Mouse (Mus musculus) ES-Bruce4 (cell line): ENCODE measurements around the gene Morn3. TPM values are rescaled to one million over a fixed set of nuclear protein-coding genes. Genes with fewer than 3 reads are reported as not detected.

Experiments
- H3K27ac ChIP-seq: 2 replicates; pipeline ENCODE4 v1.5.1; 2012; ENCODE audit warnings: low read length, inconsistent platforms; ENCODE audit not compliant: insufficient read depth
- H3K27me3 ChIP-seq: 2 replicates; pipeline ENCODE4 v1.6.1; 2012; ENCODE audit warnings: mild to moderate bottlenecking, low read length, inconsistent platforms; ENCODE audit not compliant: control insufficient read depth, poor library complexity, insufficient read depth, severe bottlenecking
- H3K36me3 ChIP-seq: 2 replicates; pipeline ENCODE4 v1.6.1; 2012; ENCODE audit warnings: inconsistent platforms, mild to moderate bottlenecking, low read length, moderate library complexity; ENCODE audit not compliant: control insufficient read depth, poor library complexity, insufficient read depth, severe bottlenecking
- H3K4me1 ChIP-seq: one replicate; pipeline ENCODE4 v1.8.1; 2011; ENCODE audit warnings: low read length; ENCODE audit not compliant: control insufficient read depth, insufficient read depth
- H3K4me3 ChIP-seq: 2 replicates; pipeline ENCODE4 v1.5.1; 2011; ENCODE audit warnings: low read depth, mild to moderate bottlenecking, low read length
- H3K9ac ChIP-seq: 2 replicates; pipeline ENCODE4 v1.6.1; 2012; ENCODE audit warnings: low read depth, mild to moderate bottlenecking, inconsistent platforms; ENCODE audit not compliant: poor library complexity, severe bottlenecking
- H3K9me3 ChIP-seq: replicated peaks from 2 replicates; pipeline ENCODE4 v1.6.1; 2012; ENCODE audit warnings: mild to moderate bottlenecking, low read length, inconsistent platforms; ENCODE audit not compliant: control insufficient read depth, poor library complexity, insufficient read depth, severe bottlenecking
- CTCF ChIP-seq: IDR thresholded peaks from one replicate; pipeline ENCODE4 v1.8.1; 2011; ENCODE audit warnings: low read depth, low read length
- EP300 ChIP-seq: IDR thresholded peaks from 2 replicates; pipeline ENCODE4 v1.6.1; 2011; ENCODE audit warnings: low read depth, low read length; ENCODE audit not compliant: insufficient read depth
- POLR2A ChIP-seq: IDR thresholded peaks from one replicate; pipeline ENCODE4 v1.8.1; 2011; ENCODE audit warnings: low read length; ENCODE audit not compliant: insufficient read depth
- polyA plus RNA-seq: library from polyadenylated mRNA; stranded (reverse); fragments of >200 nt; gene quantifications from 2 replicates; pipeline ENCODE4 v1.2.4, GENCODE M21; 2011; ENCODE audit warnings: low read depth; ENCODE audit not compliant: missing spikeins, insufficient read depth, insufficient read length

Morn3 gene
- polyA plus RNA-seq, 1 experiment, result not detected

- Histone ChIP-seq H3K4me3 (no peak overlapping the region), H3K9ac (no peak overlapping the region), H3K9me3 (no peaks in the 10 kb centered on the region), H3K36me3 (no peaks in the 10 kb centered on the region), H3K4me1 (no peaks in the 10 kb centered on the region), H3K27ac (no peak overlapping the region), H3K27me3 (no peaks in the 10 kb centered on the region)
- no peak for TF ChIP-seq EP300
- no peak for TF ChIP-seq POLR2A
- no peak for TF ChIP-seq CTCF
Observed at GRCm38 (mm10) chr5:123060706-123061401, 14.0 kb upstream of the Morn3 start.

- Histone ChIP-seq H3K27me3 (no peaks in the 10 kb centered on the region), H3K36me3 (no peaks in the 10 kb centered on the region), H3K9me3 (no peaks in the 10 kb centered on the region), H3K4me1 (no peaks in the 10 kb centered on the region), H3K27ac (no peak overlapping the region), H3K9ac (no peak overlapping the region), H3K4me3 (no peak overlapping the region)
- TF ChIP-seq EP300 (no peak), POLR2A (no peak), CTCF (peak; percentile 28)
Observed at GRCm38 (mm10) chr5:123059757-123060520, 13.1 kb upstream of the Morn3 start.

GRCm38 (mm10) chr5:123058251-123059102 lies 11.7 kb upstream of the Morn3 start:
- no peaks in the 10 kb centered on the region for H3K27me3 ChIP-seq
- H3K4me3 ChIP-seq, result peak overlapping the region; percentile 63
- H3K4me1 ChIP-seq, result no peaks in the 10 kb centered on the region
- no peak for TF ChIP-seq CTCF
- TF ChIP-seq EP300, result no peak
- TF ChIP-seq POLR2A, result no peak
- H3K27ac ChIP-seq, result peak overlapping the region; percentile 33; the same call in 1 of the 2 replicates
- peak overlapping the region; percentile 82 for H3K9ac ChIP-seq
- no peaks in the 10 kb centered on the region for H3K36me3 ChIP-seq
- no peaks in the 10 kb centered on the region for H3K9me3 ChIP-seq

- H3K36me3 ChIP-seq, result no peaks in the 10 kb centered on the region
- H3K27ac ChIP-seq, result peak overlapping the region; percentile 33; the same call in 1 of the 2 replicates
- H3K9ac ChIP-seq, result peak overlapping the region; percentile 82
- no peak for TF ChIP-seq EP300
- peak; percentile 13 for TF ChIP-seq CTCF
- peak; percentile 75 for TF ChIP-seq POLR2A
- no peaks in the 10 kb centered on the region for H3K9me3 ChIP-seq
- H3K27me3 ChIP-seq, result no peaks in the 10 kb centered on the region
- no peaks in the 10 kb centered on the region for H3K4me1 ChIP-seq
- peak overlapping the region; percentile 63 for H3K4me3 ChIP-seq
Observed at GRCm38 (mm10) chr5:123057366-123058250, 10.8 kb upstream of the Morn3 start.

- H3K27ac ChIP-seq, result no peak overlapping the region
- TF ChIP-seq EP300 (no peak), CTCF (peak; percentile 75), POLR2A (no peak)
- no peaks in the 10 kb centered on the region for H3K27me3 ChIP-seq
- H3K9me3 ChIP-seq, result no peaks in the 10 kb centered on the region
- H3K9ac ChIP-seq, result no peak overlapping the region
- H3K4me3 ChIP-seq, result no peak overlapping the region
- no peaks in the 10 kb centered on the region for H3K36me3 ChIP-seq
- H3K4me1 ChIP-seq, result no peaks in the 10 kb centered on the region
Observed at GRCm38 (mm10) chr5:123051736-123052135, 4.9 kb upstream of the Morn3 start.
